Mouse (Mus musculus): ENCODE measurements around the gene Akap10. TPM values are rescaled to one million over a fixed set of nuclear protein-coding genes. Genes with fewer than 3 reads are reported as not detected.

The Akap10 gene
- polyA plus RNA-seq, 1 experiment from 2014 or later = 18.8 TPM

GRCm38 (mm10) chr11:61956572-61957295, 26.7 kb upstream of the Akap10 start, which contains the start of gene Specc1:
Gene Specc1, plus strand, starts transcription at chr11:61956763.
- 1% methylated on average over 58 of the region's 58 CpGs for WGBS
- peak within 1 kb of the TSS; percentile 58; the same call in 1 of the 2 replicates for H3K27ac ChIP-seq

GRCm38 (mm10) chr11:61955951-61956350, 25.9 kb upstream of the Akap10 start:
- peaks cover 10% of the 10 kb centered on the region for H3K4me1 ChIP-seq
- peak overlapping the region; percentile 71; the same call in 1 of the 2 replicates for H3K4me3 ChIP-seq
- peaks cover 29% of the 10 kb centered on the region for H3K27me3 ChIP-seq (ENCODE audit: low read depth, poor library complexity, severe bottlenecking)
- DNase-seq (ENCODE audit: low spot score) = no peak
- H3K27ac ChIP-seq = peak overlapping the region; percentile 58; the same call in 1 of the 2 replicates
- H3K9me3 ChIP-seq (replicated peaks) = no peaks in the 10 kb centered on the region
- H3K36me3 ChIP-seq = no peaks in the 10 kb centered on the region
- WGBS = 88% methylated on average over 6 of the region's 6 CpGs

More at GRCm38 (mm10) chr11:61956572-61957295, 26.7 kb upstream of the Akap10 start, which contains the start of gene Specc1:
- no peaks in the 10 kb centered on the region for H3K9me3 ChIP-seq (replicated peaks)
- no peaks in the 10 kb centered on the region for H3K36me3 ChIP-seq
- peak; percentile 96 for DNase-seq (ENCODE audit: low spot score)
- H3K27me3 ChIP-seq (ENCODE audit: low read depth, poor library complexity, severe bottlenecking) = peaks cover 29% of the 10 kb centered on the region
- peaks cover 10% of the 10 kb centered on the region for H3K4me1 ChIP-seq
- peak within 1 kb of the TSS; percentile 71 for H3K4me3 ChIP-seq

- Histone ChIP-seq H3K36me3 (no peaks in the 10 kb centered on the region), H3K9me3 (replicated peaks) (no peaks in the 10 kb centered on the region), H3K4me3 (no peak overlapping the region), H3K4me1 (peaks cover 12% of the 10 kb centered on the region), H3K27me3 (ENCODE audit: low read depth, poor library complexity, severe bottlenecking) (peaks cover 29% of the 10 kb centered on the region), H3K27ac (no peak overlapping the region)
- 84% methylated on average over 6 of the region's 6 CpGs for whole genome bisulfite sequencing
- DNase-seq (ENCODE audit: low spot score) = no peak
Observed at GRCm38 (mm10) chr11:61955136-61955535, 25.1 kb upstream of the Akap10 start.

- DNase-seq (ENCODE audit: low spot score) = peak; percentile 94
- 20% methylated on average over 10 of the region's 10 CpGs for WGBS
- peaks cover 2% of the 10 kb centered on the region; the same call in 1 of the 2 replicates for H3K4me1 ChIP-seq
Observed at GRCm38 (mm10) chr11:61950632-61951031, 20.6 kb upstream of the Akap10 start.

GRCm38 (mm10) chr11:61949315-61949714, 19.3 kb upstream of the Akap10 start:
- no peaks in the 10 kb centered on the region for H3K9me3 ChIP-seq (replicated peaks)
- peak; percentile 62 for DNase-seq (ENCODE audit: low spot score)
- H3K36me3 ChIP-seq = no peaks in the 10 kb centered on the region
- peaks cover 2% of the 10 kb centered on the region; the same call in 1 of the 2 replicates for H3K4me1 ChIP-seq
- H3K27ac ChIP-seq = no peak overlapping the region
- WGBS = 3% methylated on average over 3 of the region's 3 CpGs
- no peak overlapping the region for H3K4me3 ChIP-seq
- H3K27me3 ChIP-seq (ENCODE audit: low read depth, poor library complexity, severe bottlenecking) = no peaks in the 10 kb centered on the region

More at GRCm38 (mm10) chr11:61950632-61951031, 20.6 kb upstream of the Akap10 start:
- Histone ChIP-seq H3K4me3 (no peak overlapping the region), H3K36me3 (no peaks in the 10 kb centered on the region), H3K27me3 (ENCODE audit: low read depth, poor library complexity, severe bottlenecking) (no peaks in the 10 kb centered on the region), H3K9me3 (replicated peaks) (no peaks in the 10 kb centered on the region), H3K27ac (no peak overlapping the region)

- WGBS = 95% methylated on average over 4 of the region's 4 CpGs
- Histone ChIP-seq H3K4me1 (peaks cover 2% of the 10 kb centered on the region; the same call in 1 of the 2 replicates), H3K4me3 (no peak overlapping the region), H3K27me3 (ENCODE audit: low read depth, poor library complexity, severe bottlenecking) (no peaks in the 10 kb centered on the region), H3K9me3 (replicated peaks) (no peaks in the 10 kb centered on the region), H3K36me3 (no peaks in the 10 kb centered on the region), H3K27ac (no peak overlapping the region)
- DNase-seq (ENCODE audit: low spot score) = no peak
Observed at GRCm38 (mm10) chr11:61946608-61947007, 16.6 kb upstream of the Akap10 start.

- Histone ChIP-seq H3K4me1 (no peaks in the 10 kb centered on the region), H3K36me3 (no peaks in the 10 kb centered on the region), H3K27ac (no peak overlapping the region), H3K4me3 (no peak overlapping the region), H3K9me3 (replicated peaks) (no peaks in the 10 kb centered on the region), H3K27me3 (ENCODE audit: low read depth, poor library complexity, severe bottlenecking) (no peaks in the 10 kb centered on the region)
- 89% methylated on average over 9 of the region's 9 CpGs for WGBS
- DNase-seq (ENCODE audit: low spot score) = no peak
Observed at GRCm38 (mm10) chr11:61944417-61944816, 14.4 kb upstream of the Akap10 start.

GRCm38 (mm10) chr11:61942903-61943302, 12.9 kb upstream of the Akap10 start:
- no peaks in the 10 kb centered on the region for H3K4me1 ChIP-seq

GRCm38 (mm10) chr11:61937761-61938160, 7.7 kb upstream of the Akap10 start:
- 91% methylated on average over 1 of the region's 1 CpGs for WGBS
- DNase-seq (ENCODE audit: low spot score) = no peak
- H3K36me3 ChIP-seq = no peaks in the 10 kb centered on the region
- H3K4me3 ChIP-seq = no peak overlapping the region
- H3K27me3 ChIP-seq (ENCODE audit: low read depth, poor library complexity, severe bottlenecking) = no peaks in the 10 kb centered on the region
- H3K27ac ChIP-seq = no peak overlapping the region
- H3K9me3 ChIP-seq (replicated peaks) = no peaks in the 10 kb centered on the region
- no peaks in the 10 kb centered on the region for H3K4me1 ChIP-seq

More at GRCm38 (mm10) chr11:61942903-61943302, 12.9 kb upstream of the Akap10 start:
- Histone ChIP-seq H3K36me3 (no peaks in the 10 kb centered on the region), H3K4me3 (no peak overlapping the region), H3K27me3 (ENCODE audit: low read depth, poor library complexity, severe bottlenecking) (no peaks in the 10 kb centered on the region), H3K27ac (no peak overlapping the region), H3K9me3 (replicated peaks) (no peaks in the 10 kb centered on the region)
- DNase-seq (ENCODE audit: low spot score) = no peak
- WGBS = 91% methylated on average over 2 of the region's 2 CpGs

GRCm38 (mm10) chr11:61930640-61931586, 861 bp upstream of the Akap10 start:
- H3K9me3 ChIP-seq (replicated peaks) = no peaks in the 10 kb centered on the region
- peaks cover 8% of the 10 kb centered on the region for H3K36me3 ChIP-seq
- H3K27me3 ChIP-seq (ENCODE audit: low read depth, poor library complexity, severe bottlenecking) = no peaks in the 10 kb centered on the region
- peaks cover 26% of the 10 kb centered on the region for H3K4me1 ChIP-seq
- WGBS = 21% methylated on average over 11 of the region's 11 CpGs
- peak overlapping the region; percentile 97 for H3K27ac ChIP-seq
- H3K4me3 ChIP-seq = peak overlapping the region; percentile 95
- DNase-seq (ENCODE audit: low spot score) = no peak

- Histone ChIP-seq H3K27ac (peak overlapping the region; percentile 97), H3K9me3 (replicated peaks) (no peaks in the 10 kb centered on the region), H3K4me1 (peaks cover 26% of the 10 kb centered on the region), H3K4me3 (peak overlapping the region; percentile 95), H3K36me3 (peaks cover 12% of the 10 kb centered on the region), H3K27me3 (ENCODE audit: low read depth, poor library complexity, severe bottlenecking) (no peaks in the 10 kb centered on the region)
- DNase-seq (ENCODE audit: low spot score) = no peak
- 2% methylated on average over 47 of the region's 47 CpGs for WGBS
Observed at GRCm38 (mm10) chr11:61929323-61930097, 542 bp downstream of the Akap10 start.

GRCm38 (mm10) chr11:61923309-61923708, 6.7 kb downstream of the Akap10 start:
- Histone ChIP-seq H3K27me3 (ENCODE audit: low read depth, poor library complexity, severe bottlenecking) (no peaks in the 10 kb centered on the region), H3K4me1 (peaks cover 4% of the 10 kb centered on the region; the same call in 1 of the 2 replicates), H3K4me3 (no peak overlapping the region), H3K36me3 (peaks cover 42% of the 10 kb centered on the region), H3K27ac (no peak overlapping the region), H3K9me3 (replicated peaks) (no peaks in the 10 kb centered on the region)
- no peak for DNase-seq (ENCODE audit: low spot score)
- WGBS = 94% methylated on average over 1 of the region's 1 CpGs

Data from limb, embryonic 10.5 days (tissue).